Mouse (Mus musculus) hindbrain, embryonic 11.5 days (tissue): Measurements from ENCODE around the gene Lmx1a. TPM values are rescaled to one million over a fixed set of nuclear protein-coding genes. Genes with fewer than 3 reads are reported as not detected.

Experiments used
- ATAC-seq: fragments of 200-750 bp; cut with Nextera tagmentation; 2 replicates; pipeline ENCODE4 v1.8.0; 2017; ENCODE audit warnings: mild to moderate bottlenecking, moderate TSS enrichment, moderate library complexity; ENCODE audit not compliant: low FRiP score
- DNase-seq: peaks from one replicate; pipeline ENCODE4 v3.0.0-alpha.2; 2015; ENCODE audit warnings: low spot score
- H3K27ac ChIP-seq: fragments of 300-500 bp; sonication (generic); 2 replicates; pipeline ENCODE4 v1.5.1; 2014; ENCODE audit warnings: mild to moderate bottlenecking, low read depth, low read length
- H3K27me3 ChIP-seq: fragments of 300-500 bp; sonication (generic); 2 replicates; pipeline ENCODE4 v1.6.1; 2014; ENCODE audit warnings: mild to moderate bottlenecking, low read length, moderate library complexity, mixed read lengths; ENCODE audit not compliant: control insufficient read depth, insufficient read depth
- H3K36me3 ChIP-seq: fragments of 300-500 bp; sonication (generic); 2 replicates; pipeline ENCODE4 v1.6.1; 2014; ENCODE audit warnings: mild to moderate bottlenecking, low read length, moderate library complexity, mixed read lengths; ENCODE audit not compliant: control insufficient read depth, insufficient read depth
- H3K4me1 ChIP-seq: fragments of 300-500 bp; sonication (generic); replicated peaks from 2 replicates; pipeline ENCODE4 v1.6.1; 2014; ENCODE audit warnings: low read length, mixed read lengths; ENCODE audit not compliant: control insufficient read depth, insufficient read depth
- H3K4me2 ChIP-seq: fragments of 300-500 bp; sonication (generic); replicated peaks from 2 replicates; pipeline ENCODE4 v1.6.1; 2014; ENCODE audit warnings: mild to moderate bottlenecking, low read depth, low read length
- H3K4me3 ChIP-seq: fragments of 300-500 bp; sonication (generic); 2 replicates; pipeline ENCODE4 v1.5.1; 2014; ENCODE audit warnings: low read depth, low read length
- H3K9ac ChIP-seq: fragments of 300-500 bp; sonication (generic); 2 replicates; pipeline ENCODE4 v1.6.1; 2014; ENCODE audit warnings: low read depth, low read length
- H3K9me3 ChIP-seq: fragments of 300-500 bp; sonication (generic); 2 replicates; pipeline ENCODE4 v1.6.1; 2016; ENCODE audit warnings: low read length; ENCODE audit not compliant: control insufficient read depth
- WGBS: fragments of 180-500 bp; shearing (Covaris S2); extraction: QIAGEN DNeasy Blood & Tissue Kit; methylation state at CpG from one replicate; pipeline ENCODE4 v1.1.7; 2014; 5-methylcytosine and 5-hydroxymethylcytosine counted together
- polyA plus RNA-seq: library from polyadenylated mRNA; unstranded; fragments of >200 nt; fragmentation: Nextera tagmentation; extraction: Ambion mirVana; gene quantifications from 2 replicates; pipeline ENCODE4 v1.2.1, GENCODE M21; 2014

Lmx1a gene
- polyA plus RNA-seq, 1 experiment from 2014 or later: 5.6 TPM

DNA sequence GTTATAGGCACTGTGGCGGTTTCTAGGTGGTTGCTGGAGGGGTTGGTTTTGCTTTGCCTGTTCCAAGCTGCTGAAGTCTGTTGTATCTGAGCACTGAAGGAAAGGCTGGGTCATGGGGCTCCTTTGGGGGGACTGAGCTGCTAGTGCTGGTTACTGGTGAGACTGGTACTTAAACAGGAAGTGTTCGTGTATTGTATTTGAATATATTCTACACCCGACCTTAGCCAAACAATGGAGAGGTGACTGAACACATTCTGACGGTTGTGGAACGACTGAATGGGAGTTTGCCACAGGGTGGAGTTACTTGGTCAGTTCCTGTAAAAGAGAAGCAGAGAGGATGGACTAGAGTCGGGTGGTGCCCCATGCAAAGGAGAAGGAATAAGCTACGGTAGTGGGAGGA is 115.8 kb downstream of the Lmx1a start:
- Histone ChIP-seq H3K4me3 (no peak overlapping the region), H3K4me1 (0 out of 2 replicates have a peak, but pooled peaks cover 3% of the 10 kb centered on the region), H3K4me2 (no peak overlapping the region), H3K27ac (no peak overlapping the region), H3K27me3 (peaks cover 2% of the 10 kb centered on the region), H3K9me3 (no peaks in the 10 kb centered on the region), H3K36me3 (no peaks in the 10 kb centered on the region), H3K9ac (no peak overlapping the region)
- ATAC-seq (no peak), DNase-seq (no peak)
- WGBS: 68% methylated on average over 7 of the region's 7 CpGs

DNA sequence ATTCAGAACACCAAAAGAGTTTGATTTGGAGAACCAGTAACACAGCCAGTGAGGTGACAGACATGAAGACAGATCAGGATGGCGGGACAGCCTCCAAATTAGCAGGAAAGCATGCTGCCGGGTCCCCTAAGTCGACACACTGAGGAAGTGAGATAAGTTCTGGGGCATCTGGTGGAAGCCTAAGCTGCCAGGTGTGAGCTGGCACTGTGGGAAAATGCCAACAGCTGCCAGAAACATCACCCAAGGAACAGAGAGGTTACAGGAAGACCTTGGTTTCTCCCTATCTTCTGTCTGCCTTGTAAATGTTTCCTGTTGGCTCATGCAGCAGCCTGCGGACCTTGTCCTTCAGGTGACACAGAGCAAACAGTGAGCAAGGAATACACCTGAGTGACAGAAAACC is 122.1 kb downstream of the Lmx1a start:
- Histone ChIP-seq H3K9me3 (no peaks in the 10 kb centered on the region), H3K27ac (no peak overlapping the region), H3K4me1 (no peaks in the 10 kb centered on the region), H3K4me3 (no peak overlapping the region), H3K4me2 (no peak overlapping the region), H3K27me3 (no peaks in the 10 kb centered on the region), H3K36me3 (no peaks in the 10 kb centered on the region), H3K9ac (no peak overlapping the region)
- WGBS: 89% methylated on average over 4 of the region's 4 CpGs
- no peak for DNase-seq
- no peak for ATAC-seq

DNA sequence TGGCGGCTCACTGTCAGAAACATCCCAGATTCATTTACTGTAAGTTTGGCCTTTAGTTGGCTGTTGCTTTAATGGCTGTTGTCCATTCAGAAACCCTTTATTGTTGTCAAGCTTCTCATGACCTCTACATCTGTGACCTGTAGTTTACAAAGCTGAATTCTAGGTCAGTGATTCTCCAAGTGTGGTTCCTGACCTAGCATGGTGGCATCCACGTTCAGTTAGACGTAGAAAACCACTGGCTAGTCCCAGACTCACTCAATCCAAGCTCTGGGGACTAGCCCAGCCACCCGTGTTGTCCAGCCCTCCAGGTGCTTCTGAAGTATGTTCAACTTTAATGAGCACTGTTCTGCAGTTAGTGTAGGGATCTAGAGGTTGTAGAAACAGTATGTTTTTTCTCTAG is 126.1 kb downstream of the Lmx1a start:
- 84% methylated on average over 4 of the region's 4 CpGs for WGBS

DNA sequence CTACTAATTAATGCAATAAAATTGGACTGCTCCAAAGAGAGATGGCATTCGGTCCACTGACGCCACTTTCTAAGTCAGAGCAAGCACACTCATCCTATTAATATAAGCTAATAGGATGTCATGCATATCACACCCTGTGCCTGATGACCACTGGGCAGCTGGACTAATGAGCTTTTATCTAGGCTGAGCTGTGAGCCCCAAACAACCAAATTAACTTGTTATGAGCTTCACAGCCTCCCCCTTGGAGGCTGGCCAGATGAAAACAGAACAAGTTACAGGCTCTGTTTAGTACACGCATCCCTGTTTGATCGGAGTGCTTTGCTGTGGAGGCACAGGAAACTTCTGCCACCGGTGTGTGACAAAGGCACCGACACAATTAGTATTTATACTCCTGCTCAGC is 128.0 kb downstream of the Lmx1a start:
- H3K4me1 ChIP-seq: no peaks in the 10 kb centered on the region
- DNase-seq: no peak
- no peak overlapping the region for H3K27ac ChIP-seq
- 71% methylated on average over 6 of the region's 6 CpGs for WGBS
- ATAC-seq: no peak
- no peaks in the 10 kb centered on the region for H3K27me3 ChIP-seq
- no peaks in the 10 kb centered on the region for H3K36me3 ChIP-seq
- no peak overlapping the region for H3K4me3 ChIP-seq
- H3K9me3 ChIP-seq: no peaks in the 10 kb centered on the region
- H3K4me2 ChIP-seq: no peak overlapping the region
- H3K9ac ChIP-seq: no peak overlapping the region

More for the DNA sequence above, 126.1 kb downstream of the Lmx1a start:
- Histone ChIP-seq H3K27ac (no peak overlapping the region), H3K9me3 (no peaks in the 10 kb centered on the region), H3K4me2 (no peak overlapping the region), H3K4me1 (no peaks in the 10 kb centered on the region), H3K4me3 (no peak overlapping the region), H3K36me3 (no peaks in the 10 kb centered on the region), H3K9ac (no peak overlapping the region), H3K27me3 (no peaks in the 10 kb centered on the region)
- no peak for ATAC-seq
- no peak for DNase-seq

DNA sequence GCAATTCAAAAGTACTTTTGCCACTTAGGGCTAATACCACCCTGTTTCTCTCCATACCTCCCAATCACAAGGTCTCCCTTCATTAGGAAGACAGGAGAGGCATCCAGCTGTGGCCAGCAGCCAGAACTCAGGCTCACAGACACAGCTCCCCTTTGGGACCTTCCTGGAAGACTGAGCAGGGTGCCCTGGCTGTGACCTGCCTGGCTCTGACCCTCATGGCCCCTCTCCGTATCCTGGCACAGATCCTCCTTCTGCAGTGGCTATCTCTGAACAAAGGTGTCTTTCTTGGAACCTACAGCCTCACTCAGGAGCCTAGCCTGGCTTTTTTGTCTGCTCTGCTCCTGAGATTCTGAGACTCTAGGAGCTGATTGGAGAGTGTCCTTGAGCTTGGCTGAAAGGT is 128.6 kb downstream of the Lmx1a start:
- no peak overlapping the region for H3K4me2 ChIP-seq
- H3K4me3 ChIP-seq: no peak overlapping the region
- no peaks in the 10 kb centered on the region for H3K4me1 ChIP-seq
- H3K9ac ChIP-seq: no peak overlapping the region
- no peaks in the 10 kb centered on the region for H3K27me3 ChIP-seq
- 5% methylated on average over 1 of the region's 1 CpGs for WGBS
- no peaks in the 10 kb centered on the region for H3K36me3 ChIP-seq
- H3K27ac ChIP-seq: no peak overlapping the region
- no peaks in the 10 kb centered on the region for H3K9me3 ChIP-seq
- no peak for DNase-seq
- no peak for ATAC-seq

DNA sequence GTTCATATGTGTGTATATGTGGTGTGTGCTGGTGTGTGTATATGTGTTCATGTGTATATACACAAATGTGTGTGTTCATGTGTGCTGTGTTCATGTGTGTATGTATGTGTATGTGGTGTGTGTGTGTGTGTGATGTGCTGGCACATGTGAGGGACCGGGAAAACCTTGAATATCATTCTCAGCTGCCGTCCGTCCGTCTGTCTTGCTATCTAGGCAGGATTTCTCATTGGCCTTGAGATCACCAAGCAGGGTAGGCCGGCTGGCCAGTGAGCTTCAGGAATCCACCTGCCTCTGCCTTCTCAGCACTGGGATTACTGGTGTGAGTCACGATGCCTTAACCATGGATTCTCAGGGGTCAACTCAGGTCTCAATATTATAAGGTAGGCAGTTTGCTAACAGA is 131.0 kb downstream of the Lmx1a start:
- Histone ChIP-seq H3K9me3 (no peaks in the 10 kb centered on the region), H3K27me3 (no peaks in the 10 kb centered on the region), H3K36me3 (no peaks in the 10 kb centered on the region), H3K4me2 (no peak overlapping the region), H3K27ac (no peak overlapping the region), H3K4me3 (no peak overlapping the region), H3K4me1 (no peaks in the 10 kb centered on the region), H3K9ac (no peak overlapping the region)
- no peak for DNase-seq
- ATAC-seq: no peak
- WGBS: 92% methylated on average over 6 of the region's 6 CpGs

DNA sequence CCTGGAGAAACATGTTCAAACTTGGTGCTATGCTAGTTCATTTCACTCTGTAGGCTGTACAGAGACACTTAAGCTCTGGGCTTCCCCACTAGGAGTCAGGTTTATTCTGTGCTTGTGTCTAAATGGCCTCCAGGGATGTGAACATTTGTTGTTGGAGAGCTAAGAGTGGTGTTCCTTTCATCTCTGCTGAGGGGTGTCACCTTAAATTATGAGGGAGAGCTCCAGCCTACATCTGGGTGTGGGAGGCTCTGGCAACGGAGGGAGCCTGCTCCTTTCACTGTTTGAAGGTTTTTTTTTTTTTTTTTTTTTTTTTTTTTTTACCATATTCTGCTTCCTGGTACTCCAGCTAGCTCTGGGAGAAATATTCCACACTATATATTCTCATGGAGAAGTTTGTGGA is 132.1 kb downstream of the Lmx1a start:
- H3K36me3 ChIP-seq: no peaks in the 10 kb centered on the region
- H3K4me1 ChIP-seq: no peaks in the 10 kb centered on the region
- DNase-seq (no peak), ATAC-seq (no peak)
- H3K27me3 ChIP-seq: no peaks in the 10 kb centered on the region
- no peaks in the 10 kb centered on the region for H3K9me3 ChIP-seq
- H3K4me2 ChIP-seq: no peak overlapping the region
- H3K9ac ChIP-seq: no peak overlapping the region
- H3K4me3 ChIP-seq: no peak overlapping the region
- no peak overlapping the region for H3K27ac ChIP-seq
- 57% methylated on average over 1 of the region's 1 CpGs for whole genome bisulfite sequencing

DNA sequence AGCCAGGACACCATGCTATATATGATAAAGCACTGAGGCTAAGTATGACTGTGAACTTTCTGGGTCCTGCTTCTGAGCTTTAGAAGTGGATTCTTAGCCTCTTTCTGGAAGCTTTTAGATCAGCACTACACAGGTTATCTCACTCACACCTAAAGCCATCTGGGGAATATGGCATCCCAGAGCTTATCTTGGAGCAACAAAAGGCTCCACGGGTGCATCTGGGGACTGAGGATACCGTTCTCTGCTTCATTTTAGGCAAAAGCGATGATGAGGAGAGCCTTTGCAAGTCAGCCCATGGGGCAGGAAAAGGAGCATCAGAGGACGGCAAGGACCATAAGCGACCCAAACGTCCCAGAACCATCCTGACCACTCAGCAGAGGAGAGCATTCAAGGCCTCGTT is 141.3 kb downstream of the Lmx1a start:
- H3K9ac ChIP-seq: no peak overlapping the region
- no peak overlapping the region for H3K4me3 ChIP-seq
- H3K9me3 ChIP-seq: no peaks in the 10 kb centered on the region
- H3K27ac ChIP-seq: no peak overlapping the region
- no peaks in the 10 kb centered on the region for H3K4me1 ChIP-seq
- H3K27me3 ChIP-seq: no peaks in the 10 kb centered on the region
- H3K36me3 ChIP-seq: no peaks in the 10 kb centered on the region
- DNase-seq (no peak), ATAC-seq (no peak)
- no peak overlapping the region for H3K4me2 ChIP-seq
- 86% methylated on average over 7 of the region's 7 CpGs for WGBS

DNA sequence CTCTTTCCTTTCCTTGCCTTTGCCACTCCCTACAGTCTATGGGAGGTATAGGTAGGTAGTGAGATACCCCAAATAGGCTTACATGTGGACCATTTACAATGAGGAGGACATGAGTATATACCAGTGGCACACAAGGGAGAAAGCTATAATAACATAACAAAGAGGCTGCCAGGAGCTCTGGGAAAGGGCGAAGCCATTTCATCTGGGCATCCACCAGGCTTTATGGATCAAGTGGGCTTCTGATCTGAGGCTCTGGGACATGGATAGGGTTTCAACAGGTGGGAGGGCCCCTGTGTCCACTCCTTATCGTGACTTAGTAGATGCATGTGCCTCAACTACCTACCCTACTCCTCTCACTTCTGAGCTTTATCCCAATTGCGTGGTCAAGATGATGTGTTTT is 142.6 kb downstream of the Lmx1a start:
- 96% methylated on average over 3 of the region's 3 CpGs for WGBS
- Histone ChIP-seq H3K27me3 (no peaks in the 10 kb centered on the region), H3K27ac (no peak overlapping the region), H3K4me1 (no peaks in the 10 kb centered on the region), H3K9me3 (no peaks in the 10 kb centered on the region), H3K4me3 (no peak overlapping the region), H3K9ac (no peak overlapping the region), H3K36me3 (no peaks in the 10 kb centered on the region), H3K4me2 (no peak overlapping the region)
- DNase-seq: no peak
- ATAC-seq: no peak
